Mouse (Mus musculus) MEL (cell line): ENCODE results near the gene Arl13a. TPM values are rescaled to one million over a fixed set of nuclear protein-coding genes. Genes with fewer than 3 reads are reported as not detected.
"Not testable (repeated sequence)": the region's sequence is repeated elsewhere in the genome, so short reads cannot be mapped to it uniquely, and the experiment has no call there.

Source experiments
- DNase-seq: peaks from one replicate; pipeline ENCODE4 v3.0.0; 2011; ENCODE audit warnings: low read depth, low spot score
- H3K27ac ChIP-seq: 2 replicates; pipeline ENCODE4 v1.5.1; 2012; ENCODE audit warnings: low read depth, mild to moderate bottlenecking, control low read depth, low read length, moderate library complexity; ENCODE audit not compliant: control insufficient read depth
- H3K27me3 ChIP-seq, 2 experiments: fragments of 150-350 bp in 1 of 2; sonication (generic) in 1 of 2; 2 replicates each; pipeline ENCODE4 v1.6.1; 2012; ENCODE audit warnings: low read length in 2 of 2, mild to moderate bottlenecking in 2 of 2, improper control_type of control experiment in 1 of 2, moderate library complexity in 1 of 2; ENCODE audit not compliant: insufficient read depth in 2 of 2, control insufficient read depth in 1 of 2
- H3K36me3 ChIP-seq, 2 experiments: 2 replicates each; pipeline ENCODE4 v1.6.1; 2012 to 2014; ENCODE audit warnings: low read length in 2 of 2, improper control_type of control experiment in 1 of 2, inconsistent platforms in 1 of 2, mild to moderate bottlenecking in 1 of 2; ENCODE audit not compliant: insufficient read depth in 2 of 2, control insufficient read depth in 1 of 2
- H3K4me1 ChIP-seq, 2 experiments: fragments of 150-350 bp in 1 of 2; sonication (generic) in 1 of 2; 2 replicates each; pipeline ENCODE4 v1.6.1; 2012; ENCODE audit warnings: low read length in 2 of 2, improper control_type of control experiment in 1 of 2, mild to moderate bottlenecking in 1 of 2; ENCODE audit not compliant: insufficient read depth in 2 of 2, control insufficient read depth in 1 of 2
- H3K4me3 ChIP-seq, 2 experiments: fragments of 150-350 bp in 1 of 2; sonication (generic) in 1 of 2; 2 replicates each; pipeline ENCODE4 v1.5.1; 2012; ENCODE audit warnings: low read depth in 2 of 2, low read length in 2 of 2, mild to moderate bottlenecking in 2 of 2, moderate library complexity in 2 of 2, control low read depth in 1 of 2, improper control_type of control experiment in 1 of 2; ENCODE audit not compliant: control insufficient read depth in 1 of 2, insufficient read depth in 1 of 2
- H3K79me2 ChIP-seq: 2 replicates; pipeline ENCODE4 v1.6.1; 2012; ENCODE audit warnings: mild to moderate bottlenecking, low read length, moderate library complexity; ENCODE audit not compliant: control insufficient read depth, poor library complexity, insufficient read depth
- H3K9ac ChIP-seq: 2 replicates; pipeline ENCODE4 v1.6.1; 2012; ENCODE audit warnings: low read depth, mild to moderate bottlenecking, control low read depth, low read length, moderate library complexity; ENCODE audit not compliant: control insufficient read depth, poor library complexity, severe bottlenecking
- H3K9me3 ChIP-seq: fragments of 150-350 bp; sonication (generic); replicated peaks from 2 replicates; pipeline ENCODE4 v1.6.1; 2012; ENCODE audit warnings: mild to moderate bottlenecking, low read length, improper control_type of control experiment, moderate library complexity; ENCODE audit not compliant: insufficient read depth
- BHLHE40 ChIP-seq: IDR thresholded peaks from 2 replicates; pipeline ENCODE4 v1.6.1; 2012; ENCODE audit warnings: low read depth, mild to moderate bottlenecking, inconsistent platforms, low read length, improper control_type of control experiment, borderline replicate concordance
- CTCF ChIP-seq, 3 experiments: IDR thresholded peaks in 2 of 3; conservative IDR thresholded peaks in 1 of 3; 2 replicates each; pipeline ENCODE4 v1.5.1; 2011 to 2012; ENCODE audit warnings: low read length in 3 of 3, low read depth in 2 of 3, mild to moderate bottlenecking in 2 of 3, improper control_type of control experiment in 1 of 3, inconsistent platforms in 1 of 3, mixed read lengths in 1 of 3, moderate library complexity in 1 of 3; ENCODE audit not compliant: control insufficient read depth in 1 of 3, insufficient read depth in 1 of 3, poor library complexity in 1 of 3, severe bottlenecking in 1 of 3
- EP300 ChIP-seq, 2 experiments: IDR thresholded peaks; 2 replicates each; pipeline ENCODE4 v1.6.1; 2011; ENCODE audit warnings: improper control_type of control experiment in 2 of 2, low read length in 2 of 2, low read depth in 1 of 2, mild to moderate bottlenecking in 1 of 2
- ETS1 ChIP-seq: IDR thresholded peaks from 2 replicates; pipeline ENCODE4 v1.6.1; 2012; ENCODE audit warnings: low read depth, mild to moderate bottlenecking, inconsistent platforms, low read length, improper control_type of control experiment, moderate library complexity
- HCFC1 ChIP-seq: IDR thresholded peaks from 2 replicates; pipeline ENCODE4 v1.6.1; 2012; ENCODE audit warnings: low read depth, mild to moderate bottlenecking, inconsistent platforms, low read length, improper control_type of control experiment, moderate library complexity
- KAT2A ChIP-seq: conservative IDR thresholded peaks from 2 replicates; pipeline ENCODE4 v1.6.1; 2012; ENCODE audit warnings: low read depth, low read length, improper control_type of control experiment, inconsistent platforms
- MAFK ChIP-seq: IDR thresholded peaks from 2 replicates; pipeline ENCODE4 v1.6.1; 2011; ENCODE audit warnings: low read depth, mild to moderate bottlenecking, low read length, improper control_type of control experiment, borderline replicate concordance
- MAX ChIP-seq: IDR thresholded peaks from 2 replicates; pipeline ENCODE4 v1.6.1; 2011; ENCODE audit warnings: low read length, improper control_type of control experiment
- MXI1 ChIP-seq: IDR thresholded peaks from 2 replicates; pipeline ENCODE4 v1.6.1; 2011; ENCODE audit warnings: mild to moderate bottlenecking, low read depth, low read length, improper control_type of control experiment
- MYC ChIP-seq: IDR thresholded peaks from 2 replicates; pipeline ENCODE4 v1.6.1; 2011; ENCODE audit warnings: low read depth, mild to moderate bottlenecking, low read length, improper control_type of control experiment, moderate library complexity
- NRF1 ChIP-seq: IDR thresholded peaks from 2 replicates; pipeline ENCODE4 v1.6.1; 2014; ENCODE audit warnings: low read depth, mild to moderate bottlenecking, inconsistent platforms, low read length, improper control_type of control experiment, moderate library complexity; ENCODE audit not compliant: poor library complexity, insufficient read depth, severe bottlenecking
- RAD21 ChIP-seq: IDR thresholded peaks from 2 replicates; pipeline ENCODE4 v1.6.1; 2011; ENCODE audit warnings: mild to moderate bottlenecking, low read depth, low read length, improper control_type of control experiment
- TAL1 ChIP-seq: IDR thresholded peaks from 2 replicates; pipeline ENCODE4 v1.6.1; 2012; ENCODE audit warnings: mild to moderate bottlenecking, inconsistent platforms, low read length, moderate library complexity, mixed read lengths
- UBTF ChIP-seq: IDR thresholded peaks from 2 replicates; pipeline ENCODE4 v1.6.1; 2012; ENCODE audit warnings: low read depth, mild to moderate bottlenecking, inconsistent platforms, low read length, improper control_type of control experiment, moderate library complexity, borderline replicate concordance; ENCODE audit not compliant: insufficient read depth
- USF2 ChIP-seq, 2 experiments: IDR thresholded peaks; 2 replicates each; pipeline ENCODE4 v1.6.1; 2011 to 2012; ENCODE audit warnings: improper control_type of control experiment in 2 of 2, low read length in 2 of 2, borderline replicate concordance in 1 of 2, inconsistent platforms in 1 of 2, low read depth in 1 of 2, mild to moderate bottlenecking in 1 of 2; ENCODE audit not compliant: insufficient read depth in 1 of 2
- ZKSCAN1 ChIP-seq: IDR thresholded peaks from 2 replicates; pipeline ENCODE4 v1.6.1; 2012; ENCODE audit warnings: low read depth, mild to moderate bottlenecking, inconsistent platforms, low read length, improper control_type of control experiment, moderate library complexity
- ZMIZ1 ChIP-seq: IDR thresholded peaks from 2 replicates; pipeline ENCODE4 v1.6.1; 2012; ENCODE audit warnings: low read depth, mild to moderate bottlenecking, inconsistent platforms, low read length, improper control_type of control experiment, moderate library complexity
- polyA plus RNA-seq, 2 experiments: library from polyadenylated mRNA; stranded (reverse) in 1 of 2; unstranded in 1 of 2; fragments of >175 nt in 1 of 2; fragments of >200 nt in 1 of 2; gene quantifications; 2 replicates each; pipeline versions ENCODE4 v1.2.1 to v1.2.4; 2012; ENCODE audit warnings: low replicate concordance in 2 of 2, low read depth in 1 of 2; ENCODE audit not compliant: insufficient read length in 2 of 2, insufficient read depth in 1 of 2, missing spikeins in 1 of 2
- total RNA-seq: library from RNA; depleted of rRNA; stranded (reverse); fragments of 300-350 nt; gene quantifications from 2 replicates; pipeline ENCODE4 v1.2.3, GENCODE M21; 2012; rRNA removed

Gene Arl13a
- total RNA-seq (not detected in 2 replicates), polyA plus RNA-seq (under 1 TPM in 1 of 2 experiments, not detected in 1; 0.25 TPM)

DNA sequence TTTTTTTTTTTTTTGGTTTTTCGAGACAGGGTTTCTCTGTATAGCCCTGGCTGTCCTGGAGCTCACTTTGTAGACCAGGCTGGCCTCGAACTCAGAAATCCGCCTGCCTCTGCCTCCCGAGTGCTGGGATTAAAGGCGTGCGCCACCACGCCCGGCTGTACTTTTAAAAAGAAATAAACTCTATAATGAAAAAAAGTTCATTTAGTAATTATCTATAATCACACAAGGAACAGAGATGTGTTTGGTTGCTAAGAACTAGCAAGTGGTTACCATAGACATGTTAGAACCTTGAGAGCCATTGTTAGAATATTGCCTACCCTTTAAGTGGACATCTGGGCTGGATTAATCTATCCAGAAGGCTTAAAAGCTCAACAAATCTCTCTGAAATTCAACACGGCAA lies at the start of gene Arl13a:
Gene Arl13a (plus strand): TSS at position 301 of the 400 bp plus-strand sequence.
- H3K9me3 ChIP-seq, H3K27ac ChIP-seq, H3K27me3 ChIP-seq, H3K9ac ChIP-seq, DNase-seq, H3K36me3 ChIP-seq, H3K79me2 ChIP-seq, H3K4me3 ChIP-seq, H3K4me1 ChIP-seq: not testable (repeated sequence)

GRCm38 (mm10) chrX:134140024-134140423 lies 47.3 kb upstream of the Arl13a start:
- no peak overlapping the region for H3K27ac ChIP-seq
- peaks cover 0 to 21% of the 10 kb centered on the region in 2 experiments; a peak in 2 of 4 replicates for H3K36me3 ChIP-seq
- H3K9ac ChIP-seq: no peak overlapping the region
- peaks cover 3 to 18% of the 10 kb centered on the region in 2 experiments; a peak in 3 of 4 replicates for H3K4me1 ChIP-seq
- no peaks in the 10 kb centered on the region for H3K79me2 ChIP-seq
- DNase-seq: no peak
- TF ChIP-seq KAT2A (no peak), BHLHE40 (no peak), EP300 (IDR thresholded peaks at IDR 0.05; ENCODE audit: low read depth in 1 of 2, low read length in 2 of 2) (no peak), MAFK (no peak), HCFC1 (no peak), ZMIZ1 (no peak), MXI1 (no peak), USF2 (IDR thresholded peaks at IDR 0.05; ENCODE audit: borderline replicate concordance in 1 of 2, insufficient read depth in 1 of 2, low read depth in 1 of 2, low read length in 2 of 2) (no peak), CTCF (IDR thresholded peaks at IDR 0.05 in 2 of 3, conservative IDR thresholded peaks at IDR 0.05 in 1 of 3; ENCODE audit: control insufficient read depth in 1 of 3, insufficient read depth in 1 of 3, low read depth in 2 of 3, low read length in 3 of 3, poor library complexity in 1 of 3, severe bottlenecking in 1 of 3) (no peak), ETS1 (no peak), RAD21 (no peak), NRF1 (no peak), MAX (no peak), ZKSCAN1 (no peak), TAL1 (no peak), MYC (no peak), UBTF (no peak)
- no peaks in the 10 kb centered on the region for H3K27me3 ChIP-seq
- H3K4me3 ChIP-seq: no peak overlapping the region
- no peaks in the 10 kb centered on the region for H3K9me3 ChIP-seq
